Mouse (Mus musculus) limb, embryonic 12.5 days (tissue): ENCODE measurements at regions not wholly inside any gene's neighbourhood (a gene's known extent, or its start where the extent isn't known, plus 50 kb on each side); places are given as distances from the start of the nearest gene placed in this dataset.
"Not testable (repeated sequence)": the region's sequence is repeated elsewhere in the genome, so short reads cannot be mapped to it uniquely, and the experiment has no call there.

ENCODE experiments used
- ATAC-seq: fragments of 200-750 bp; cut with Nextera tagmentation; 2 replicates; pipeline ENCODE4 v1.8.0; 2017; ENCODE audit warnings: low read depth, moderate TSS enrichment; ENCODE audit not compliant: insufficient number of reproducible peaks, insufficient read depth, low FRiP score, low TSS enrichment
- H3K27ac ChIP-seq: fragments of 300-500 bp; sonication (generic); 2 replicates; pipeline ENCODE4 v1.5.1; 2016; ENCODE audit warnings: mild to moderate bottlenecking, moderate library complexity
- H3K27me3 ChIP-seq: fragments of 300-500 bp; sonication (generic); 2 replicates; pipeline ENCODE4 v1.6.1; 2016; ENCODE audit warnings: mild to moderate bottlenecking, moderate library complexity
- H3K36me3 ChIP-seq: fragments of 300-500 bp; sonication (generic); 2 replicates; pipeline ENCODE4 v1.6.1; 2016; ENCODE audit warnings: mild to moderate bottlenecking, moderate library complexity
- H3K4me1 ChIP-seq: fragments of 300-500 bp; sonication (generic); replicated peaks from 2 replicates; pipeline ENCODE4 v1.6.1; 2016
- H3K4me2 ChIP-seq: fragments of 300-500 bp; sonication (generic); 2 replicates; pipeline ENCODE4 v1.6.1; 2016; ENCODE audit warnings: mild to moderate bottlenecking, moderate library complexity
- H3K4me3 ChIP-seq: fragments of 300-500 bp; sonication (generic); replicated peaks from 2 replicates; pipeline ENCODE4 v1.5.1; 2016; ENCODE audit warnings: mild to moderate bottlenecking
- H3K9ac ChIP-seq: fragments of 300-500 bp; sonication (generic); replicated peaks from 2 replicates; pipeline ENCODE4 v1.6.1; 2016; ENCODE audit warnings: mild to moderate bottlenecking, moderate library complexity
- H3K9me3 ChIP-seq: fragments of 300-500 bp; sonication (generic); 2 replicates; pipeline ENCODE4 v1.6.1; 2016; ENCODE audit warnings: mild to moderate bottlenecking, moderate library complexity
- WGBS: fragments of 180-500 bp; shearing (Covaris S2); methylation state at CpG from one replicate; pipeline ENCODE4 v1.1.7; 2016; 5-methylcytosine and 5-hydroxymethylcytosine counted together

- not testable (repeated sequence) for H3K36me3 ChIP-seq, ATAC-seq, H3K9ac ChIP-seq, H3K4me1 ChIP-seq, H3K4me2 ChIP-seq, H3K27ac ChIP-seq, H3K27me3 ChIP-seq, H3K9me3 ChIP-seq, H3K4me3 ChIP-seq
- 88% methylated on average over 1 of the region's 1 CpGs for WGBS
Observed at GRCm38 (mm10) chr8:42242321-42242720, 825.4 kb upstream of the Frg1 start.

DNA sequence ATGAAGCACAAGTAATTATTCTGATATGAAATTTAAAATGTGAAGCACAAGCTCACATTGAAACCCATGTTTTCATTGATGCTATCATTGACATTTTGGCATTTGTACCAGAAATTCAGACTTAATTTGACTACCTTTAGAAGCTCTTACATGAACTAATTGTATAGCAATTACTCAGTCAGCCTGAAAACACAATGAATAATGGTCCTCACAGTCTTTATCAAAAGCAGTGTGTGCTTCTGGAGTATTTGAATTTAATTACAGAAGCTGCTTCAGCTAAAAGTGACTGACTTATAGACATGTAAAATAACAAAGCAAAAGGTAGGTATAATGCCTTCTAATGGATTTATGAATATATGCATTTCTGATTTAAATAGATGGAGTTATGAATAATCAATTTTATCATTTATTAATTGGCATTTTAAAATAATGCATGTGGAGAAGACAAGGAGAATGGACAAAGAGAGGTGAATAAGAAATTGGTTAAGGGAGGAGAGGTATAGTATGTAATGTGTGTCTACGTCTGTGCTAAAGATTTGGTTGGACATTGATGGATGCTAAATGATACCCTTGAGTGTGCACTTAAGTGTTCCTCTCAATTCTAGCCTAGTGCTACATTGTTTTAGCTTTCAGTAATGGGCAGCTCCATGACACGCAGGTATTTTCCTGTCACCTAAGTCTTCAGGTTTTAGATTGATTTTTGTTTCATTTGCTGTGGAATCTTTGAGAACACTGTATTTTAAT, 803.2 kb upstream of the Frg1 start:
- no peaks in the 10 kb centered on the region for H3K9me3 ChIP-seq
- no peaks in the 10 kb centered on the region for H3K27me3 ChIP-seq
- ATAC-seq, result no peak
- H3K4me1 ChIP-seq, result no peaks in the 10 kb centered on the region
- 82% methylated on average over 2 of the region's 2 CpGs for WGBS
- H3K27ac ChIP-seq, result no peak overlapping the region
- no peak overlapping the region for H3K9ac ChIP-seq
- H3K4me3 ChIP-seq, result no peak overlapping the region
- no peaks in the 10 kb centered on the region for H3K36me3 ChIP-seq
- H3K4me2 ChIP-seq, result no peak overlapping the region

DNA sequence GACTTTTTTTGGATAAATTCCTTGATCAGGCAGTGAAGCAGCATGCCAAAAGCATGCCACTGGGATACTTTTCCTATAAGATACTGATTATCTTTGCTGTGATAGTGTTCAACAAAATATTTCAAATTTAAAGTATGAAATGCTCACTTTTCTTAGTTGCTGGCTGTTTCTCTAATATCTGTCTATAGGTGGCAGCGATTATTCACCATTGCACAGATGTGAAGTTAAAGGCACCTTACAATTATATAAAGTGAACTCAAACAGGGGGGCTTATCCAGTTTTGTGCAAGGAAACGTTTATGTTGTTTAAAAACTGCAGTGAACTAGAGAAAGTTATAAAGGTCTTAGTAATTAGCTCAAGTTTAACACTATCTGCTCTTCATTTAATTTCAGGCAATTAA, 794.1 kb upstream of the Frg1 start:
- Histone ChIP-seq H3K36me3 (no peaks in the 10 kb centered on the region), H3K4me1 (no peaks in the 10 kb centered on the region), H3K9me3 (no peaks in the 10 kb centered on the region), H3K27ac (no peak overlapping the region), H3K27me3 (no peaks in the 10 kb centered on the region), H3K4me3 (no peak overlapping the region), H3K4me2 (no peak overlapping the region), H3K9ac (no peak overlapping the region)
- 51% methylated on average over 2 of the region's 2 CpGs for WGBS
- ATAC-seq, result no peak

DNA sequence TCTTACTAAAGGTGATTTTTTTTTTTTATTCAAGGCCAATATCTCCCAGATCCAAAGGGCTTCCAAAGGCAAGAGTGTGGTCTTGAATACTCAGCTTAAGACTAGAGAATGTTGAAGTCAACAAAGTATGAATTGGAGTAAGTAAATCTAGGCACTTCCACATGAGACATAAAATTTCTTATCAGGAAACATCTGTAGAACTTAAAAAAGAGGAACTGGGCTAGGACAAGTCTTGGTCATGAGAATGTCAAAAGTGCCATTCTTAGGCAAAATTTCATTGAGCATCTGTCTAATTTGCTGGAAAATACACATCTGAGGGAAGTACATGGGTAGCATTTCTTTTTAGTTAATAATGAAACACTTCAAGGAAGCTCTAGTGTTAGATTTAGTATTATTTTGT, 793.1 kb upstream of the Frg1 start:
- Histone ChIP-seq H3K27me3 (no peaks in the 10 kb centered on the region), H3K4me2 (no peak overlapping the region)

GRCm38 (mm10) chr8:42197257-42197656, 780.4 kb upstream of the Frg1 start:
- H3K9ac ChIP-seq, result no peak overlapping the region
- H3K27me3 ChIP-seq, result no peaks in the 10 kb centered on the region
- no peaks in the 10 kb centered on the region for H3K4me1 ChIP-seq
- H3K27ac ChIP-seq, result no peak overlapping the region
- WGBS, result 81% methylated on average over 5 of the region's 5 CpGs
- H3K36me3 ChIP-seq, result no peaks in the 10 kb centered on the region
- no peaks in the 10 kb centered on the region for H3K9me3 ChIP-seq
- H3K4me2 ChIP-seq, result no peak overlapping the region
- no peak overlapping the region for H3K4me3 ChIP-seq
- ATAC-seq, result no peak

More for the DNA sequence above, 793.1 kb upstream of the Frg1 start:
- H3K4me1 ChIP-seq, result no peaks in the 10 kb centered on the region
- no peak overlapping the region for H3K9ac ChIP-seq
- no peak overlapping the region for H3K27ac ChIP-seq
- H3K4me3 ChIP-seq, result no peak overlapping the region
- ATAC-seq, result no peak
- no peaks in the 10 kb centered on the region for H3K36me3 ChIP-seq
- H3K9me3 ChIP-seq, result no peaks in the 10 kb centered on the region

DNA sequence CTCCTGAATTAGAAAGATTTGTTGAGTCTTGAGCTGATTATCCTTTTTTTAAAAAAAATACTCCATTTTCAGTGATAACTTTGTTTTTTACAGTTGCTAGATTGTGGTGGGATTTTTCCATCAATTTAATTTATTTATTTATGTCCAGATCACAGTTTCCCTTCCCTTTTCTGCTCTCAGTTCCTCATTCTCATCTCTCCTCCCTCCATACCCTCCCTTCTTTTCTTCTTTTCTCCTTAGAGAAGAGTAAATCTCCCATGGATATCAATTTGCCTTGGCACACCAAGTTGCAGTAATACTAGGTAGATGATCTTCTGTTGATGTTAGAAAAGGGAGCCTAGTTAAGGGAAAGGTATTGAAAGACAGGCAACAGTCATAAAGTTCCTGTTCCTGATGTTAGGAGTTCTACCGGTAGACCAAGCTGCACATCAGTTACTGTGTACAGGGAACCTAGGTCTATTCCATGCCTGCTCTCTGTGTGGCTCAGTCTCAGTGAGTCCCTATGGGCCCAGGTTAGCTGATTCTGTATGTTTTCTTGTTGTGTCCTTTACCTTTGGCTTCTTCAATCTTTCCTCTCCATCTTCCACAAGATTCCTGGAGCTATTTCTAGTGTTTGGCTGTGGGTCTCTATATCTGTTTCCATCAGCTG, 777.2 kb upstream of the Frg1 start:
- H3K4me2 ChIP-seq, result no peak overlapping the region
- no peaks in the 10 kb centered on the region for H3K4me1 ChIP-seq
- no peaks in the 10 kb centered on the region for H3K36me3 ChIP-seq
- no peaks in the 10 kb centered on the region for H3K27me3 ChIP-seq
- H3K27ac ChIP-seq, result no peak overlapping the region
- ATAC-seq, result no peak
- H3K4me3 ChIP-seq, result no peak overlapping the region
- no peaks in the 10 kb centered on the region for H3K9me3 ChIP-seq
- WGBS, result 93% methylated on average over 1 of the region's 1 CpGs
- H3K9ac ChIP-seq, result no peak overlapping the region

DNA sequence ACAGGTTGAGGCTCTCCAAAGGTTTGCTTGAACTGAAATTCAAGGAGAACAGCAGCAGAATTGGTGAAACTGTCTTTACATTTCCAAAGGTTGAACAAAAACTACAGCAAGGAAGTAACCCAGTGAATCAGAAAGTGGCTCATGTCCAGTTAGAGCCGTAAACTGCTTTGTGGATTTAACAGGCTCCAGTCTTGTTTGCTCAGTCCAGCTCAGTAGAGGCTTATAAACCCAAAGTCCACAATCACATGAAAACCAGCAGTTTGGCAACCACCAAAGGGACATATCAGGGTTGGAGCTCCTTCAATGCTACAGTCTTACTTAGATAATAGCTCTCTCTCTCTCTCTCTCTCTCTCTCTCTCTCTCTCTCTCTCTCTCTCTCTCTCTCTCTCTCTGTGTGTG, 770.2 kb upstream of the Frg1 start:
- WGBS, result 67% methylated on average over 1 of the region's 1 CpGs

GRCm38 (mm10) chr8:42183288-42183878, 766.5 kb upstream of the Frg1 start:
- Histone ChIP-seq H3K27me3 (no peaks in the 10 kb centered on the region), H3K9me3 (no peaks in the 10 kb centered on the region), H3K9ac (no peak overlapping the region), H3K27ac (no peak overlapping the region), H3K4me2 (no peak overlapping the region), H3K36me3 (no peaks in the 10 kb centered on the region), H3K4me1 (no peaks in the 10 kb centered on the region), H3K4me3 (no peak overlapping the region)
- WGBS, result 76% methylated on average over 4 of the region's 4 CpGs
- no peak for ATAC-seq

More for the DNA sequence above, 770.2 kb upstream of the Frg1 start:
- no peaks in the 10 kb centered on the region for H3K36me3 ChIP-seq
- no peak overlapping the region for H3K4me3 ChIP-seq
- no peaks in the 10 kb centered on the region for H3K4me1 ChIP-seq
- no peak overlapping the region for H3K4me2 ChIP-seq
- no peak overlapping the region for H3K9ac ChIP-seq
- no peaks in the 10 kb centered on the region for H3K27me3 ChIP-seq
- ATAC-seq, result no peak
- H3K27ac ChIP-seq, result no peak overlapping the region
- H3K9me3 ChIP-seq, result no peaks in the 10 kb centered on the region

DNA sequence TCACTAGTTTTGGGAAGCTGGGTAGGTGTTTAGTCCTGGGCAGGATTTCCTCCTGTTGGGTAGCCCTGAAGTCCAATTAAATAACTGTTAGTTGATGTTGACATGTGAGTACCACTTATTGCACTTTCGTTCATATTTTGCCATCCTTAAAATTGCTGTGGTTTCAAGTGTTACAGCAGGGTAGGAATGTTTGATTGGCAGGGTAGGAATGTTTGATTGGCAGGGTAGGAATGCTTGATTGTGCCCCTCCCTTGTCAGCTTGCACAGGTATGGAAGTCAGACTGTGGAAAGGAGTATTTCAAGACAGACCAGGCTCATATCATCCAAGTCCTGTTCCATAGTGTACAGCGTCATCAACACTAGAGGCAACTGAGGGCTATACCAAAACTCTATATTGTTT, 745.6 kb upstream of the Frg1 start:
- H3K9ac ChIP-seq, result no peak overlapping the region
- H3K4me3 ChIP-seq, result no peak overlapping the region
- ATAC-seq, result no peak
- no peaks in the 10 kb centered on the region for H3K36me3 ChIP-seq
- no peak overlapping the region for H3K27ac ChIP-seq
- no peaks in the 10 kb centered on the region for H3K27me3 ChIP-seq
- no peak overlapping the region for H3K4me2 ChIP-seq
- H3K9me3 ChIP-seq, result no peaks in the 10 kb centered on the region
- no peaks in the 10 kb centered on the region for H3K4me1 ChIP-seq
- 86% methylated on average over 2 of the region's 2 CpGs for WGBS

DNA sequence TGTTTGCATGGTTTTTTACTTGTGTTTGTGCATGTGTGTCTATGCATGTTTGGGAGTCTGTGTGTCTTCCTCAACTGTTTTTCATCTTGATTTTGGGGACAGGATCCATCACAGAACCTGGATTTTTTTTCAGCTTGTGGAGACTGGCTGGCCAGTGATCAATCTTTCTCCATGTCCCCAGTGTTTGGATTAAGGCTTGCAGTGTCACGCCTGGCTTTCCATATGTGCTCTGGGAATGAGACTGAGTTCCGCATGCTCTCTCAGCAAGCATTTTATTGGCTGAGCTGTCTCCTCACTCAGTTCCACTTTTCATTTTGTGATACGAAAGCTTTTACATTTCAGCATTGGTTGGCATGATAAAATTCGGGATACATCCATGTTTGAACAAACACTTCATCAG, 740.1 kb upstream of the Frg1 start:
- no peaks in the 10 kb centered on the region for H3K9me3 ChIP-seq
- H3K9ac ChIP-seq, result no peak overlapping the region
- no peaks in the 10 kb centered on the region for H3K4me1 ChIP-seq
- H3K4me3 ChIP-seq, result no peak overlapping the region
- H3K4me2 ChIP-seq, result no peak overlapping the region
- 73% methylated on average over 4 of the region's 4 CpGs for WGBS
- no peak overlapping the region for H3K27ac ChIP-seq
- no peaks in the 10 kb centered on the region for H3K36me3 ChIP-seq
- ATAC-seq, result no peak
- no peaks in the 10 kb centered on the region for H3K27me3 ChIP-seq

DNA sequence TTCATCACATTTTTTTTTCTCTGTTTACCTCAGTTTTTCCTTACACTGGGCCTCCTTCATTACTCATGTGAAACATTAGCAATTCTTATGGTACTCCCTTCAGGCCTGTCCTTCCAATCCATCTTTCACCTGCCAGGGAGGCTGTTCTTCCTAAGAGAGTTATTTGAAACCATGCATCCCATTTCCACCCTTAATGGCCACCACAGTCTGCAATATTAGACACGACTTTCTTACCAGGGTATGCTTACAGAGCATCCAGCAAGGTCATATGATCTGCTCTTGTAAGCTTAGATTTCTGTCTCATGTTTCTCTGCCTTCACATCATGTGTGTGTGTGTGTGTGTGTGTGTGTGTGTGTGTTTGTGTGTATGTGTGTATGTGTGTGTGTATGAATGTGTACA, 739.7 kb upstream of the Frg1 start:
- ATAC-seq, result no peak
- Histone ChIP-seq H3K4me2 (no peak overlapping the region), H3K4me3 (no peak overlapping the region), H3K36me3 (no peaks in the 10 kb centered on the region), H3K4me1 (no peaks in the 10 kb centered on the region), H3K9ac (no peak overlapping the region), H3K27ac (no peak overlapping the region), H3K27me3 (no peaks in the 10 kb centered on the region), H3K9me3 (no peaks in the 10 kb centered on the region)
- 48% methylated on average over 1 of the region's 1 CpGs for WGBS
